Mouse (Mus musculus) neural tube, embryonic 11.5 days (tissue): ENCODE data around the gene Prkn. TPM values are rescaled to one million over a fixed set of nuclear protein-coding genes. Genes with fewer than 3 reads are reported as not detected.

Source experiments
- ATAC-seq: fragments of 200-750 bp; cut with Nextera tagmentation; 2 replicates; pipeline ENCODE4 v1.8.0; 2017; ENCODE audit warnings: moderate number of reproducible peaks, mild to moderate bottlenecking, moderate TSS enrichment, moderate library complexity; ENCODE audit not compliant: insufficient read depth, low FRiP score, low TSS enrichment
- DNase-seq: peaks from one replicate; pipeline ENCODE4 v3.0.0-alpha.2; 2015; ENCODE audit warnings: low spot score
- H3K27ac ChIP-seq: fragments of 300-500 bp; sonication (generic); 2 replicates; pipeline ENCODE4 v1.5.1; 2014; ENCODE audit warnings: low read depth, mild to moderate bottlenecking, low read length
- H3K27me3 ChIP-seq: fragments of 300-500 bp; sonication (generic); 2 replicates; pipeline ENCODE4 v1.6.1; 2014; ENCODE audit warnings: mild to moderate bottlenecking, low read length, mixed read lengths; ENCODE audit not compliant: control insufficient read depth, insufficient read depth
- H3K36me3 ChIP-seq: fragments of 300-500 bp; sonication (generic); 2 replicates; pipeline ENCODE4 v1.6.1; 2014; ENCODE audit warnings: mild to moderate bottlenecking, low read length, moderate library complexity, mixed read lengths; ENCODE audit not compliant: control insufficient read depth, insufficient read depth
- H3K4me1 ChIP-seq: fragments of 300-500 bp; sonication (generic); 2 replicates; pipeline ENCODE4 v1.6.1; 2014; ENCODE audit warnings: low read length, mixed read lengths; ENCODE audit not compliant: control insufficient read depth, insufficient read depth
- H3K4me2 ChIP-seq: fragments of 300-500 bp; sonication (generic); 2 replicates; pipeline ENCODE4 v1.6.1; 2014; ENCODE audit warnings: low read depth, mild to moderate bottlenecking, moderate library complexity
- H3K4me3 ChIP-seq: fragments of 300-500 bp; sonication (generic); 2 replicates; pipeline ENCODE4 v1.5.1; 2014; ENCODE audit warnings: low read depth, low read length
- H3K9ac ChIP-seq: fragments of 300-500 bp; sonication (generic); 2 replicates; pipeline ENCODE4 v1.6.1; 2014; ENCODE audit warnings: mild to moderate bottlenecking, low read length
- H3K9me3 ChIP-seq: fragments of 300-500 bp; sonication (generic); 2 replicates; pipeline ENCODE4 v1.6.1; 2016; ENCODE audit warnings: low read length; ENCODE audit not compliant: control insufficient read depth
- WGBS: fragments of 180-500 bp; shearing (Covaris S2); extraction: QIAGEN DNeasy Blood & Tissue Kit; methylation state at CpG from one replicate; pipeline ENCODE4 v1.1.7; 2014; 5-methylcytosine and 5-hydroxymethylcytosine counted together
- polyA plus RNA-seq: library from polyadenylated mRNA; unstranded; fragments of >200 nt; fragmentation: Nextera tagmentation; extraction: Ambion mirVana; gene quantifications from 2 replicates; pipeline ENCODE4 v1.2.1, GENCODE M21; 2014

Gene Prkn
- polyA plus RNA-seq, 1 experiment from 2014 or later = 1.4 TPM

DNA sequence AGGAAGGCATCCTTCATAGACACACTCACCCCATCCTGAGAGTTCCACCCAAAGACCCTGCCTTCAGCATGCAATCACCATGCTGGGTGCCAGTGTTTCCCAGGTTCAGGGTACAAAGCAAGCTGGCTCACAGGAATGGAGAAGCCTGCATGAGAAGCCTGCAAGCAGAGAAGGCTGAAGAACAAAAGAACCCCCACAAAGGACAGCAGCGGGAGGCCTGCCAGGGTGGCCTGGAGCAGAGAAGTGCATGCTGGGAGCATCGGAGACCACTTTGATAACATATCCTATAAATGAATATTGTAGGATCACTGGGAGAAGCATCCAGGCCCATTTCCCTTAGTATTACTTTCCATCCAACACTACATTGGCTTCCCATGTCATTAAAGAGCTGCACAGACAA, 692.6 kb downstream of the Prkn start:
- WGBS = 23% methylated on average over 2 of the region's 2 CpGs
- Histone ChIP-seq H3K9me3 (no peaks in the 10 kb centered on the region), H3K4me1 (peaks cover 10% of the 10 kb centered on the region; the same call in 1 of the 2 replicates), H3K27ac (no peak overlapping the region), H3K9ac (no peak overlapping the region), H3K4me2 (no peak overlapping the region), H3K27me3 (no peaks in the 10 kb centered on the region), H3K4me3 (no peak overlapping the region), H3K36me3 (no peaks in the 10 kb centered on the region)
- ATAC-seq (peak; percentile 42; the same call in 1 of the 2 replicates), DNase-seq (peak; percentile 20)

- Histone ChIP-seq H3K4me3 (no peak overlapping the region), H3K9ac (no peak overlapping the region), H3K27ac (no peak overlapping the region), H3K9me3 (no peaks in the 10 kb centered on the region), H3K36me3 (no peaks in the 10 kb centered on the region), H3K4me2 (no peak overlapping the region), H3K27me3 (no peaks in the 10 kb centered on the region), H3K4me1 (peaks cover 10% of the 10 kb centered on the region; the same call in 1 of the 2 replicates)
- WGBS = 13% methylated on average over 1 of the region's 1 CpGs
- peak; percentile 14 for DNase-seq
- ATAC-seq = peak; percentile 58; the same call in 1 of the 2 replicates
Observed at GRCm38 (mm10) chr17:11533835-11534234, 693.7 kb downstream of the Prkn start.

GRCm38 (mm10) chr17:11538826-11539225, 698.6 kb downstream of the Prkn start:
- WGBS = 81% methylated on average over 7 of the region's 7 CpGs
- Histone ChIP-seq H3K36me3 (no peaks in the 10 kb centered on the region), H3K27ac (no peak overlapping the region), H3K27me3 (no peaks in the 10 kb centered on the region), H3K4me2 (no peak overlapping the region), H3K9me3 (no peaks in the 10 kb centered on the region), H3K4me3 (no peak overlapping the region), H3K4me1 (peaks cover 3% of the 10 kb centered on the region; the same call in 1 of the 2 replicates), H3K9ac (no peak overlapping the region)
- ATAC-seq = no peak
- DNase-seq = no peak

DNA sequence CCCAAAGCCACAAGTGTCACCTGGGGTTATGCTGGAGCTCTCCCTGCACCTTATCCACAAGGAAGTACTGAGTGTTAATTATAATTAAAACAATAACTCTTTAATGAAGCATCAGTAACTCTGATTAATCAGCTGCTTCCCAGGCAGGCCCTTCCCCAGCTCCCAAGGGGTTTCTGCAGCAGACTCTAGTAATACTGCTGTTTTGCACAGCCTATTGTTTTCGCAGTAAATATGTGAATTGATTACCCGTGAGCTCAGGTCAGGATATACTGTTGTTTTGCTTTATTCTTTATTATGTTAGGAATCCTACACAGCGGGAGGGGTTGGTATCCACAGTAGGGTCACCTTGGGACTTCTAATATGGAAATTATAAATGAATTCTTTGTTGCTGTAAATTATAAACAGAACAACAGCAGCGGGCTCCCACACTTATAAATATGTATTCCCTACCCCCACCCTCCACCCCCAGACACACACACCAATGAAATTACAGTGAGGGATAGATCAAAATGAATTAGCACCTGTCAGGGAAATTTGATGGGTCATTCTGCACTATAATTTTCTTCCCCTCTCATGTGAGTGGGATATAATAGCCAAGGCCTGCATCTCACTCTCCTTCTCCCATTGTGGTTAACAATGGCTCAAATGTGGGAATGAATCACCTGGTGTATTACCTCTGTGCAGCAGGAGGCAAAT, 701.9 kb downstream of the Prkn start:
- Histone ChIP-seq H3K4me2 (no peak overlapping the region), H3K27ac (no peak overlapping the region), H3K36me3 (no peaks in the 10 kb centered on the region), H3K9me3 (no peaks in the 10 kb centered on the region), H3K4me3 (no peak overlapping the region), H3K27me3 (no peaks in the 10 kb centered on the region), H3K4me1 (no peaks in the 10 kb centered on the region), H3K9ac (no peak overlapping the region)
- ATAC-seq (no peak), DNase-seq (no peak)
- 70% methylated on average over 4 of the region's 4 CpGs for WGBS

- Histone ChIP-seq H3K4me1 (no peaks in the 10 kb centered on the region), H3K9me3 (no peaks in the 10 kb centered on the region), H3K4me2 (no peak overlapping the region), H3K9ac (no peak overlapping the region), H3K4me3 (no peak overlapping the region), H3K36me3 (no peaks in the 10 kb centered on the region), H3K27ac (no peak overlapping the region), H3K27me3 (no peaks in the 10 kb centered on the region)
- ATAC-seq = no peak
- 89% methylated on average over 5 of the region's 5 CpGs for WGBS
- no peak for DNase-seq
Observed at GRCm38 (mm10) chr17:11550562-11550961, 710.4 kb downstream of the Prkn start.

GRCm38 (mm10) chr17:11565681-11566080, 725.5 kb downstream of the Prkn start:
- Histone ChIP-seq H3K4me1 (no peaks in the 10 kb centered on the region), H3K27ac (no peak overlapping the region), H3K9ac (no peak overlapping the region), H3K4me2 (no peak overlapping the region), H3K27me3 (no peaks in the 10 kb centered on the region), H3K4me3 (no peak overlapping the region), H3K9me3 (no peaks in the 10 kb centered on the region), H3K36me3 (no peaks in the 10 kb centered on the region)
- DNase-seq (no peak), ATAC-seq (no peak)
- WGBS = 93% methylated on average over 6 of the region's 6 CpGs

GRCm38 (mm10) chr17:11570392-11570791, 730.2 kb downstream of the Prkn start:
- no peak overlapping the region for H3K27ac ChIP-seq
- ATAC-seq (no peak), DNase-seq (no peak)
- no peaks in the 10 kb centered on the region for H3K36me3 ChIP-seq
- H3K4me3 ChIP-seq = no peak overlapping the region
- 77% methylated on average over 8 of the region's 8 CpGs for WGBS
- no peak overlapping the region for H3K4me2 ChIP-seq
- H3K9me3 ChIP-seq = no peaks in the 10 kb centered on the region
- H3K27me3 ChIP-seq = no peaks in the 10 kb centered on the region
- no peaks in the 10 kb centered on the region for H3K4me1 ChIP-seq
- no peak overlapping the region for H3K9ac ChIP-seq

DNA sequence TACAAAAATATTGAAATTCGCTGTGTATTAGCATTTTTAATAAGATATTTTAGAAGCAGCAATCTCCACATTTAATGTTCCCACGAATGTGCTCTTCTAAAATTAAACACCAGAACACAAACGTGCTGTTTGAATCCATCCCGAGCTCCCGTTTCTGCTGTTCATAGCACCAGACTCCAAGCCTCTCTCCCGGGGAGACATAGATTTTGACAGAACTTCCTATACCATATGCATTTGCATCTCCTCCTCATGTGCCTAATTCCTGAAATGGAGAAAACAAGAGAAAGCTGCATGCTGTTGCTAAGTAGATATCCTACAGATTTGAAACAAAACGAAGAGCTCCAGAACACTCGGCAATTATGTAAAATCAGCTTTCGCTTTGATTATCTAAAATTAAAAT, 733.5 kb downstream of the Prkn start:
- DNase-seq (no peak), ATAC-seq (no peak)
- H3K27ac ChIP-seq = no peak overlapping the region
- no peaks in the 10 kb centered on the region for H3K27me3 ChIP-seq
- no peaks in the 10 kb centered on the region for H3K36me3 ChIP-seq
- WGBS = 91% methylated on average over 9 of the region's 9 CpGs
- no peaks in the 10 kb centered on the region for H3K4me1 ChIP-seq
- H3K4me2 ChIP-seq = no peak overlapping the region
- H3K4me3 ChIP-seq = no peak overlapping the region
- H3K9me3 ChIP-seq = no peaks in the 10 kb centered on the region
- H3K9ac ChIP-seq = no peak overlapping the region

GRCm38 (mm10) chr17:11585491-11585890, 745.3 kb downstream of the Prkn start:
- Histone ChIP-seq H3K9ac (no peak overlapping the region), H3K36me3 (no peaks in the 10 kb centered on the region), H3K27me3 (no peaks in the 10 kb centered on the region), H3K4me2 (no peak overlapping the region), H3K4me3 (no peak overlapping the region), H3K4me1 (no peaks in the 10 kb centered on the region), H3K9me3 (no peaks in the 10 kb centered on the region), H3K27ac (no peak overlapping the region)
- 91% methylated on average over 4 of the region's 4 CpGs for WGBS
- ATAC-seq (no peak), DNase-seq (no peak)
